Mouse (Mus musculus) mesoderm, embryonic 11.5 days (tissue): ENCODE results near the gene Ccdc43.
"Not testable (repeated sequence)": the region's sequence is repeated elsewhere in the genome, so short reads cannot be mapped to it uniquely, and the experiment has no call there.

Experiments used
- DNase-seq: peaks from one replicate; pipeline ENCODE4 v3.0.0-alpha.2; 2012; ENCODE audit warnings: low read depth, low spot score

Gene Ccdc43

DNA sequence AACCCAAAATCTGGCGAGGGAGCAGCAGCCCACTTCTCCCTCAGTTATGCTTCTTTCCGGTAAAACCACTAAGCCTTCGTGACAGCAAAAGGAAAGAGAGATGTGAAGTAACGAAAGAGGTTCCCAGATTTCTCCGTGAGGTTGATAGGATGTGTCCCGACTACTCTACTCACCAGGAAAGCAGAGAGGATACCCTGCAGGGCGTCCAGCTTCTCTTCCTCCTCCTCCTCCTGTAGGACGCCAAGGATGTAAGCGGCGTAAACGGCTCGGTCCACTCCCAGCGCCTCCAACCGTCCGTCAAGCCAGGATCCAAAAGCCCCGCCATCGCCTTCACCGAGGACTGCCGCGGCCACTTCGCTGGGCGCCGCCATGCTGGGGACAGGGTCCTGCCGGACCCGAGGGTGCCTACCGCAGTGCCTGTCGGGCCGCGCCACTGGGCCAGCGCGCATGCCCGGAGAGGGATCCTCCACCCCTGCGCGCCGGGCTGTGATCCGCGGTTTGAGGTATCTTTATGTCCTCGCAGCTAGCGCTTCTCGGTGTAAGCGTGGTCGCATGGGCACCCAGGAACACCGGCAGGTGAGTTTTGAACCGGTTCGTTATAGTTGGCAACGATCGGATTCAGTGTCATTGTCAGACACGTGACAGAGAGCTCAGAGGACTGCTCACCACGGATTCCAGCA lies at the start of gene Ccdc43:
Ccdc43 (minus strand) TSS at position 445 of the 680 bp plus-strand sequence.
- peak; percentile 89 for DNase-seq

- DNase-seq, result no peak
Measured at GRCm38 (mm10) chr11:102744746-102745145, 47.2 kb upstream of the Ccdc43 start.

DNA sequence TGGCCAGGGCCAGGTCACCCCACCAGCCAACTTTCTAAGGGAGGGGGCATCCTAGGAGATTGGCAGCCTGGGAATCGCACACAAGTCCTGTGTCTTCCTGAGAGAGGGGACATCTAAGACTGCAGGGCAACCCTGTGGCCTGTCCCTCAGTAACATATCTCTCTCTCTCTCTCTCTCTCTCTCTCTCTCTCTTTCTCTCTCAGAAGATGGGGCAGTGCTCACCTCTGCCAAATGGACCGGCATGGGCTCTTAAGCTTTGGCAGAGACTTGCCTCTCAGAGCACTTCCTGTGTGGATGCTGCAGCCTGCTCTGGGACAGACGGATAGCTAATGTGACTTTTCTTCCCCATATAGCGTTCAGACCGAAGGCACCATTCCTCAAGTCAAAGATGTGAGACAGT lies 45.3 kb upstream of the Ccdc43 start:
- DNase-seq, result no peak

DNA sequence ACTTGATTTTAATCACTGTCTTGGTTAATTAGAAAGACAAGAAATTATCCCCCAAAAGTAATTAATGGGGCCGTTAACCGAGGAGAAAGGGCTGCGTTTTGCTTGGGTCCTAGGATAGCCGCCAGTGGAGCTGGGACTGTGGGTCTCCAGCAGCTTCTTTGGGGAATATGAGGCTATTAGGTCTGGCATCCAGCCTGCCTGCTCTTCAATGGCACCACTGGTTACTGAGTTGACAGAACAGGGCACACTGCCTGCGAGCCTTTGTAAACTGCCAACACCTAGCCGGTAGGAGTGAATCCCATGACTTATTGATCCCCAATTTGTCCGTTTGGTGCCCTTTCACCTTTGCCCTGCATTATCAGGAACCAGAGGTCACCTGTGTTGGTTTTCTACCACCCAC lies 44.5 kb upstream of the Ccdc43 start:
- no peak for DNase-seq

GRCm38 (mm10) chr11:102741129-102741950 lies 43.8 kb upstream of the Ccdc43 start:
- DNase-seq, result no peak

DNA sequence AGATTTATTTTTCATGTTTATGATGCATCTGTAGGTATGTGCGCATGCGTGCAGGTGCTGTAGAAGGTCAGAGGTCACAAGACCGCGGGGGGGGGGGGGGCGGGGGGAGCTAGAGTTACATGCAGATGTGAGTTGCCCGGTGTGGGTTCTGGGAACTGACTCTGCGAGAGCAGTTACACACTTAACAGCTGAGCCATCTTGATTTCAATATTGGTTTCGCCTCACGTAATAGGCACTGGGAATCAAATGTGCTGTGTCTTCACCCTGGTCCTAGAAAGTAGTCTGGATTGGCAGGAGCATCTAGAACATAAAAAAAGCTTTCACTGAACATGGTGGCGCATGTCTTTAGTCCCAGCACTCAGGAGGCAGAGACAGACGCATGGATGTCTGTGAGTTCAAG lies 43.1 kb upstream of the Ccdc43 start:
- DNase-seq, result no peak

DNA sequence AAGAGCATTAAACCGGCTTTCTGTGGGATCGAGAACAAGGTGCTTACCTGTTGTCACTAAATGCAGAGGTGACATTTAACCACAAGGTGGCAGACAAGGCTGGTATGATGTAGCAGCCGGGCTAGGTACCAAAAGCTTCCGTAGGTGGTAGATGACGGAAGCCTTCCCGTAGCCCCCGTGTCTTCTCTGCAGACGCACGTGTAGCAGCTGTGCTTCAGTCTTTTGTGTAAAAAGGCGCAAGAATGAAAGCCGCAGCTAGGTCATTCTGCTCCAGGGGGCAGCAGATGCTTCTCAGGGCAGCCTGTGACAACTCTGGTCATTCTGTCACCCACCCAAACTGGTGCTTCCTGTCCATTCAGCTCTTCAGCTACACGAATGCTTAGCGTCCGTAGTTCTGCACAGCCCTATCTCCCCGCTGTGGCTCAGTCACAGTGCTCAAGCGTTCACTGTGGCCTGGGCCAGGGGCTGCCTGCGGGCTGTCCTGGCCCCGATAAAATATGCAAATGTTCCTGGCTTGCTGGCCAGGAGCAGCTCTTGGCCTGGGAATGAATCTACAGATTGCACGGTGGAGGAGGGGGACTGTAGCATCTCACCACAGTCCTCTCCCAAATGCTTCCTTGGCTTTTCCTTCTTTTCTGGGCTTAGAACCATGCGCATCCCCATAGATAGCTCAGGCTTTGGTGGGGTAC lies 41.8 kb upstream of the Ccdc43 start:
- DNase-seq, result peak; percentile 80

GRCm38 (mm10) chr11:102738046-102738445 lies 40.5 kb upstream of the Ccdc43 start:
- no peak for DNase-seq

GRCm38 (mm10) chr11:102734961-102735360 lies 37.4 kb upstream of the Ccdc43 start:
- DNase-seq, result no peak

GRCm38 (mm10) chr11:102733146-102733545 lies 35.6 kb upstream of the Ccdc43 start:
- DNase-seq, result no peak

- no peak for DNase-seq
Measured at GRCm38 (mm10) chr11:102731366-102731765, 33.8 kb upstream of the Ccdc43 start.

GRCm38 (mm10) chr11:102729835-102730234 lies 32.3 kb upstream of the Ccdc43 start:
- DNase-seq, result no peak

DNA sequence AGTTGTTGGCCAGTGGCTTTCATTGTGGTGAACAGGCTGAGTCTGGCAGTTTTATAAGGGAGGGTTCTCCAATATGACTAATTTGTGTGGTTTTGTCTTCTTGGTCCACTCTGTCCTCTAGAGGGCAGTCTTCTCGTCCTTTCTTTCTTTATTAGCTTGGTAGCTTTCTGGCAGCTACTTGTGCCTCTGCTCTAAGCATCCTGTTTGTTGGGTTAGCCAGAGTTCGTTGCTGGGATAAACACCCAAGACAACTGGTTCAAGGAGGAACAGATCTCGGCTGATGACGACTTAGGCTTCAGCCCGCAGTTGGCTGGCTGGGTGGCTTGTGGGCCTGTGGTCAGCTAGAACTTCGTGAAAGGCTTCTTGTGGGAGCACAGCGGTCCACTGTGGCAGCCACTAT lies 31.0 kb upstream of the Ccdc43 start:
- peak; percentile 69 for DNase-seq

- no peak for DNase-seq
Measured at GRCm38 (mm10) chr11:102725574-102725973, 28.0 kb upstream of the Ccdc43 start.

DNA sequence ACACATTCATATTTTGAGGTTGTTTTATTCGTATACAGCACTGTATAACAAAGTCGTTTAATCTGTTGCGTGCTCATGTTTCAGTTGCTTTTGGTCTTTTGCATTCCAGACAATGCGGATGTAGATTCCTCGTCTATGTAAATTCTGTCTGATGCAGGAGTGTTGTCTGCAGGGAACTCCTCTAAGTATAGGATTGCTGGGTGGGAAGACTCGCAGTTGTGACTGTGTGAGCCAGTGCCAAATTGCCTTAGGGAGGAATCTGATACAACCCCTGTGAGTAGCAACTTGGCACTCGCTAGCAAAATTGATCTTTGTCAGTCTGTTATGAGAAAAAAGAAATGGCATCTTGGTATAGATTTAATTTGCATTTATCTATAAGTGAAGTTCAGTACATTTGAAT lies 18.6 kb upstream of the Ccdc43 start:
- DNase-seq, result no peak

- not testable (repeated sequence) for DNase-seq
Measured at GRCm38 (mm10) chr11:102714578-102714977, 17.0 kb upstream of the Ccdc43 start.

GRCm38 (mm10) chr11:102712411-102712810 lies 14.8 kb upstream of the Ccdc43 start:
- no peak for DNase-seq

- DNase-seq, result not testable (repeated sequence)
Measured at GRCm38 (mm10) chr11:102702206-102702605, 4.6 kb upstream of the Ccdc43 start.

DNA sequence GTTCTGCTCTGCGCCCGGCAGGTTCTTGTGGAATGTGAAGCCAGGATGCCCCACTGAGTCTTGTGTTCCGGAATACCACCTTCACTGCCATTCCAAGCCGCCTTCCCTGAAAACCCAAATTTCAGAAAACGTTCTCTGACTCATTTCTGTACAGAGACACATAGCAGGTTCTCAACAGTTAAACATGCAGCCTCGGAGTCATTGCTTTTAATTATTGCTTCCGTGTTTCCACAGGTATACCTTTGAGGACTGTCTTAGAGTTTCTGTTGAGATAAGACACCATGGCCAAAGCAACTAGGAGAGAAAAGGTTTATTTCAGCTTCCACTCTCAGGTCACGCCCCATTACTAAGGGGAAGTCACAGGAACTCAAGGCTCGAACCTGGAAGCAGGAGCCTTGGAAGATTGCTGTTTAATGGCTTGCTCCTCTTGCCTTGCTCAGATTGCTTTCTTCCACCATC lies 465 bp upstream of the Ccdc43 start:
- no peak for DNase-seq

GRCm38 (mm10) chr11:102695289-102695688 lies 2.3 kb downstream of the Ccdc43 start:
- no peak for DNase-seq

DNA sequence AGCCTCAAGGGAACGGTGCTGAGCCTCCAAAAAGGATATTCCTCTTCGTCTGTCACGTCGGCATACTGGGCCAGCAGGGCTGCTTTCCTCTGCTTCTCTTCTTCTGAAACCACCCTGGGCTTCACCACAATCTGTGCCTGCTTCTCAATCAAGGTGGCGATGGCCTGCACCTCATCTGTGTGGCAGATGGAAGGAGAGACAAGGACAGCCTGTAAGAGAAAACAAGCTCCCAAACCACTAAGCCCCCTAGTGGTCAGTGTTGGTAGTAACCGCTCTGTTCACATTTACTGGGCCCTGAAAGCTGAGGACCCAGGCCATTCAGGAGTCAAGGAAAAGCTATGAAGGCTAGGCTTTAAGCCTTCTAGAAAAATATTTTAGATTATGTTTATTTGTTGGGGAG lies 7.4 kb downstream of the Ccdc43 start:
- peak; percentile 85 for DNase-seq
